Mouse (Mus musculus) c-Kit-positive CD71-positive TER-119-negative erythroid progenitor cells, embryonic 14.5 days (primary cell): ENCODE measurements around the gene St14.

ENCODE experiments used
- DNase-seq: peaks from one replicate; pipeline ENCODE4 v3.0.0-alpha.2; 2013; ENCODE audit warnings: low read depth

Gene St14

GRCm38 (mm10) chr9:31122464-31123030 is 9.1 kb downstream of the St14 start:
- no peak for DNase-seq

GRCm38 (mm10) chr9:31120533-31120915 is 11.1 kb downstream of the St14 start:
- no peak for DNase-seq

DNA sequence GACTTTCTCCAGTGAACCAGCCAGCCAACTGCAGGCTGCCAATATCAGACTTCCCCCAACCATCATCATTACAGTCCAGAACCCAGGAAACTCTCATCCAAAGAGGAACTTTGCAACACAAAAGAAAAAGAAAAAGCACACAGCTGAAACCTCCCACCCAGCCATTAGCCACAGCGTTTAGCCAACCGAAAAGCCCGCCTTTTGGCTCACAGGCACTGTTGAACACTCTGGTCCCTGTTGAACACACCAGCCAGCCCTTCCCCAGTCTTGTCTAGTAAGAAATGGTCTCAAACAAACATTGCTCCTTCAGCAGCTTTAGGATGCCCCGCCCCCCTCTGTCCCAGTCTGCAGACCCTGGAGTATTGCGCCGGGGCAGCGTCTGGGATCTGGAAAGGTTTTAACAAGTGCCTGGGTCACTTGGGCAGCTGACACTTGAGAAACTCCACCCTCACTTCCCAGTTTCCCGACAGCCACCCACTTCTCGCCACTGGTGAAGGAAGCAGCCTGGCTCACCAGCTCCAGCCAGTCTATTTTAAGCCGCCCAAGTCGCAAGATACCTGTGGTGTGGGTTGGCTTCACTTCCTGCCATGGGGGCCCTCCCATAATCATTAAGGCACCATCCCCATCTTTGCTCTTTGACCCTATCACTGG is 11.6 kb downstream of the St14 start:
- no peak for DNase-seq

DNA sequence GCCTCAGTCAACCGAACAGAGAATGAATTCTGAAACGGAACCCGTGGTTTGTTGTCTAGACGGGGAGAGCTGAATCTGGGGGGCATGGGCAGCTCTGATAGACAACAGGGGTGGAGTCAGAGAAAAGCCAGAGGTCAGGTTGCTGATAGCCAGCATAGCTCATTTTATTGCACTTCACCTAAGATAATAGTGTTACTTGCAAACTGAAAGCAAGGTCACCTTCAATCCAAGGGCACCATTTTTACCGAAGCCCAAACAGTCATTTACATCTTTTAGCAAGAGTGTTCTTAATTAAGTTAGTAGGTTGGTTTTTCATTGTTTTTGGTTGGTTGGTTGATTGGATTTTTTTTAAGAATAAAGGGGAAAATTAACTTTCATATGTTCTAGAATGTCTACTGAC is 12.2 kb downstream of the St14 start:
- DNase-seq = no peak

- DNase-seq = no peak
These were observed 12.9 kb downstream of the St14 start for GRCm38 (mm10) chr9:31118520-31119298.

DNA sequence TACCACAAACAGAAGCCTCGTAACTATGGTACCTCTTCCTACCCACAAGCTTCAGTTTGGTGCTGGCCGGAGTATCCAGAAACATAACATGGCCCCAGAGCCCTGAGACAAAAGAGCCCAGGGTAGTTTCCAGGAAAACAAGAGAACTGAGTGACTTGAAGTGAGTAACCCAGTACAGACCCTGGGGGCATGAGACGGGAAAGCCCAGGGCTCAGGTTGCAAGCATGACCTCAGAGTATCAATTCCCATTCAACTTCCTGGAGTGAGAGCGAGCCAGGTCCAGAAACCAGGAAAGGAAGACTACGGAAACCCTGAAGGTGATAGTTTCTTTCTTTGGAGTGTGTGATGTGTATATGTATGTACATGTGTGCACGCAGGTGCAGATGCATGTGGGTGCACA is 14.2 kb downstream of the St14 start:
- no peak for DNase-seq

DNA sequence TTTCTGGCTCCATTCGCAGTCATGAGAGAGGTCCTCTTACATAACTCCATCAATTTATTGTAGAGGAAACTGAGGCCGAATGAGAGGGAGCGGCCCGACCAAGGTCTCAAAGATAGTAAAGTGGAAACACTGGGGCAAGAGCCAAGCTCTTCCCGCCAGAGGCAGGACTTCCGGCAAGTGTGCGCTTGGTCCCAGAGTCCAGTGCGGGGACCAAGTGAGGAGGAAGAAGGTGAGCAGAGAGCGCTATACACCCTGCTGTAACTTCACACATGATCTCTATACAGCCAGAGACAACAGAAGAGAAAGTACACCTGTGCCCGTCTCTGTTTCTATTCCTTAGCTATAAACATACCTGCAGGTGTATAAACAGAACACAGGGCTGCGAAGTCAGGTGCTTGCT is 14.6 kb downstream of the St14 start:
- no peak for DNase-seq

GRCm38 (mm10) chr9:31115586-31115985 is 16.1 kb downstream of the St14 start:
- DNase-seq = no peak

GRCm38 (mm10) chr9:31108464-31108863 is 23.2 kb downstream of the St14 start:
- no peak for DNase-seq

DNA sequence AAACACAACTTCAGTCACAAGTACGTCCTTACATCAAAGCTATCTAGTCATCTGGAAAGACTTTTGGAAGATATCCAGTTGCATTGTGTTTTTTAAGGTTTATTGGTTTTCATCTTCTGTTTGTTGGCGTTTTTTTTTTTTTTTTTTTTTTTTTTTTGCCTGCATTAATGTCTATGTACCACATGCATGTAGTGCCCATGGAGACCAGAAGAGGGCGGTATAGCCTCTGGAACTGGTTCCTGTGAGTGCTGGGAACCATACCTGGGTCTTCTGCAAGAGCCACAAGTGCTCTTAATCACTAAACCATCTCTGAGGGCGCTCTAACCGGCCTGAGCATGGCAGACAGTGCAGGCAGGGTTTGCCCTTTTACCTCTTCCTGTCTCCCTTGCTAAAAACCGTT is 33.5 kb downstream of the St14 start:
- no peak for DNase-seq

- no peak for DNase-seq
These were observed 34.3 kb downstream of the St14 start for GRCm38 (mm10) chr9:31097088-31098082.

DNA sequence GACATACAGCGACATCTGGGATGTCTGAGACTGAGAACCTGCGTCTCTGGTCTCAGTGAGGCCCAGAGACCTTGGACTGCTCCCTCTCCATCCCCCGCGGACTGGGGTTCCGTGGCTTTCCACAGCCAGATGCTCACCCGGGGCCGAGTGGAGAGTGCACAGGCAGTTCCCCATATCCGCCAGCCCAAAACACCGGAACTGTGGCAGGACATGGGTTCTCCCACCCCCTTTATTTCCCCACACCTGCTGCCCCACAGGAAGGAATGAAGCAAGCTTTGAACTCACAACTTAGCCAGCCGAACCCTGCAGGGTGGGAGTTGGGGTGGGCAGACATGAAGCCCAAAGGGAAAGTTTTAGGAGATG is 38.8 kb downstream of the St14 start:
- DNase-seq = no peak

DNA sequence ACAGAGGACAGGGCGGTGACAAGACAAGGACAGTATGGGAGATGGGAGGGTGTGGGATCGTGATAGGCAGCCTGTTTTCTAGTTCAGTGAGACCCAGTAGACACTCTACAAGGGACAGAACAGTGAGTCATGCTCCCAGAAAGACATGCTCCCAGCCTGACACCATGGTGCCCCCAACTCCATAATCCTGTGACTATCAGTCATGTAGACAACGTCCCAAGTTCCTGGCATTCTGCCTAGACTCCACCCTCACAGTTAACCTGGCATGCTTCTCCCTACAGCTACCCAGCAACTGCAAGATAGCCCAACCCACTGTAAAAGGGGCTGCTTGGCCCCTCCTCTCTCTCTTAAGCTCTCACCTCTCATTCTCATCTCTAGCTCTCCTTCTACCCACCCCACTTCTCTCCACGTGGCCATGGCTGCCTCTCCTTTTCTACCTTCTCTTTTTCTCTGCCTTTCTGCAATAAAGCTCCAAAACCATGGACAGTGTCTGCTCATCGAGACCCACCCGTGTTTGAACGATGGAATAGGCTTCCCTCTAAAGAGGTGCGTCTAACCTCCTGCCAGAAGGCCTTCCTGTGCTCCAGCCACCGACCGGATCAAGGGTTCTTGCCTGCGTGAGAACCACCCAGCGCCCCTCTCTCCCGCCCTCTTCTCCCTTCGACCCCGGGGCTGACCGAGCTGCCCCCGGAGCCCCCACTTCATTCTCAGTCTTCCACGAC is 39.4 kb downstream of the St14 start:
- DNase-seq = no peak

DNA sequence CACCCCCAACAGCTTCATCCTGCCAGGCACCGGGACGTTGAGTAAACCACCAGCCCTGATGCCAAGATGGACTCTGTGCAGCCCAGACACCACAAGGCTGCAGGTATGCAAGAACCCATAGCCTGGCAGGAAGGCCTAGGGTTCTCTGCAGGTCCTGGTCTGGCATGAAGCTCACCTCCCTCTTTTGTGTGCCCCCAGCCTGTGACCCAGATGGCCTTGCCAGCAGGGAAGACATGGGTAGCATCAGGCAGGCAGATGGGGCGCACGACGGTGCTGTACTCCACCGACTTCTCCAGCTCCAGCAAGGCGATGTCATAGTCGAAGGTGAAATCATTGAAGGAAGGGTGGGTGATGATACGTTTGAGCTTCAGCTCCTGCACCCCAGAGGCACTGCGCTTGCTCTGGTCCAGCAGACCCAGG is 40.5 kb downstream of the St14 start:
- no peak for DNase-seq

DNA sequence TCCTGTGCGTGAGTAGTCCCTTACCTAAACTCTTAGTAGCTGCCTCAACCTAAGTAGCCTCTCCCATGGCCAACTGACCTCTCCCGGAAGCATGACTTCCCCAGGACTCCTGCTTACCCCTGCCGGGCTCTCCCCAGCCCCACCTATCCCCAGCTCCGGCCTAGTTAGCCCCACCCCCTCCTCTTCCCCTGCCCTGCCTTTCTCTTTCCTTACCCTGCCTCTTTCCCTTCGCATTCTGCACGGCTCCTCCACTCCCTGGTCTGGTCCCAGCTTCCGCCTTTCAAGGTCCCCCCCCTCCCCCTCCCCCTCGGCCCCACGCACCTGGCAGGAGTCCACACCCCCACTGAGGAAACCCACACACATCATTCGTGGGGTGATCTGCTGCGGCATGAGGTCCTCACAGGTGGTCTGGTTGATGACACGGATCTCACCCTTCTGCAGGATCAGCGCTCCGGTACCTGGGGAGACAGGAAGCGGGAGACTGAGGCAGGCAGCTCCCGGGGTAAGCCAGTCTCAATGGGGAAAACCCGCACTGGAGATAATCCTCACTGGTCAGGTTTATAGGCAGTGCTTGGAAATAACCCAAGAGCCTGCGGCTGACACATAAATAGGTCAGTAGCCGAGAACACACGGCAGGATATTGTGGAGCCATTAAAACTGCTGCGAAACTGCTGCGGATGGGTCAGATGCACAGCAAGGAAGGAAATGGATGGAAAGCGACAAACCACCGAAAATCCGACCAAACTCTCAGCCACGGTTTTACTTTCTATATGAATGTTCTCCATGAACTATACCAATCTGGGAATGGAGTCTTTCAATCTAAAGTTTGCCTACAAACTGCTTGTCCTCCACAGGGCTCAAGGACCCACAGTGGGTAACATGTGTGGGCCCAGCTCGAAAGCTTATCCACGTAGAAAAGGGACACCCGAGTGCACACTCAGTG is 41.3 kb downstream of the St14 start:
- DNase-seq = no peak

DNA sequence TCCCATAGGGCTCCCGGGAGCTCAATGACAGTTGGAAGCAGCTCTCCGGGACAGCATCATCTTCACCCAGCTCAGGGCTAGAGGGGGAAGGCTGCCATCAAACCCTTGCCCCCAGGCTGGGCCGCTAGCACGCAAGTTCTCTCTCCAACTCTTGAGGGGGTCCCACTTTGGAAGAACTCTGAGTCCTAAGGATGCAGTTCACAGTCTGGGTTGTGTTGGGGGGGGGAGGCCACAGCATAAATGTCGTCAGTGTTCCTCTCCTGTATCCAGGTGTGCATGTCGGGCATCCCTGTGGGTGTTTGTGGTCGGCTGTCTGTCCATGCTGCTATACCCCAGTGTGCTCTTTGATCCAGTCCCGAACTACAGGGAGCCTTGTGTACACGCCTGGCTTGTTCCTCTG is 42.1 kb downstream of the St14 start:
- DNase-seq = no peak

GRCm38 (mm10) chr9:31088883-31089282 is 42.8 kb downstream of the St14 start:
- no peak for DNase-seq

- DNase-seq = no peak
These were observed 43.5 kb downstream of the St14 start for GRCm38 (mm10) chr9:31088116-31088515.

- no peak for DNase-seq
These were observed 44.2 kb downstream of the St14 start for GRCm38 (mm10) chr9:31087466-31087865.

GRCm38 (mm10) chr9:31086754-31087145 is 44.9 kb downstream of the St14 start:
- DNase-seq = no peak
